Mouse (Mus musculus): ENCODE measurements around the gene Bmp8b. TPM values are rescaled to one million over a fixed set of nuclear protein-coding genes. Genes with fewer than 3 reads are reported as not detected.
"Not testable (repeated sequence)": the region's sequence is repeated elsewhere in the genome, so short reads cannot be mapped to it uniquely, and the experiment has no call there.

The Bmp8b gene
- total RNA-seq, 2 experiments from 2014 or later: not detected

- no peak for DNase-seq
These were observed 1.9 kb downstream of the Bmp8b start for GRCm38 (mm10) chr4:123106864-123107263.

GRCm38 (mm10) chr4:123108056-123108455 is 3.1 kb downstream of the Bmp8b start:
- intact Hi-C loops (cut with DNase I; ENCODE audit: low total_unique reads): no loop called here
- DNase-seq: no peak

More at GRCm38 (mm10) chr4:123106864-123107263, 1.9 kb downstream of the Bmp8b start:
- intact Hi-C loops (cut with DNase I; ENCODE audit: low total_unique reads): no loop called here

GRCm38 (mm10) chr4:123110751-123111150 is 5.8 kb downstream of the Bmp8b start:
- intact Hi-C loops (cut with DNase I; ENCODE audit: low total_unique reads): no loop called here
- DNase-seq: no peak

GRCm38 (mm10) chr4:123111275-123111983 is 6.5 kb downstream of the Bmp8b start:
- intact Hi-C loops (cut with DNase I; ENCODE audit: low total_unique reads); DNase-seq: not testable (repeated sequence)

- no peak for DNase-seq
- intact Hi-C loops (cut with DNase I; ENCODE audit: low total_unique reads): no loop called here
These were observed 7.3 kb downstream of the Bmp8b start for GRCm38 (mm10) chr4:123112216-123112764.

- intact Hi-C loops (cut with DNase I; ENCODE audit: low total_unique reads); DNase-seq: not testable (repeated sequence)
These were observed 9.7 kb downstream of the Bmp8b start for GRCm38 (mm10) chr4:123114651-123115050.

- intact Hi-C loops (cut with DNase I; ENCODE audit: low total_unique reads): no loop called here
- no peak for DNase-seq
These were observed 11.0 kb downstream of the Bmp8b start, which contains the start of gene Oxct2b for GRCm38 (mm10) chr4:123116011-123116410. Oxct2b (plus strand) TSS chr4:123116266.

- DNase-seq; intact Hi-C loops (cut with DNase I; ENCODE audit: low total_unique reads): not testable (repeated sequence)
These were observed 11.7 kb downstream of the Bmp8b start for GRCm38 (mm10) chr4:123116640-123117039.

- intact Hi-C loops (cut with DNase I; ENCODE audit: low total_unique reads): no loop called here
- DNase-seq: no peak
These were observed 16.3 kb downstream of the Bmp8b start for GRCm38 (mm10) chr4:123121286-123121685.

- DNase-seq: no peak
These were observed 21.7 kb downstream of the Bmp8b start for GRCm38 (mm10) chr4:123126626-123127025.

GRCm38 (mm10) chr4:123127051-123127450 is 22.1 kb downstream of the Bmp8b start:
- intact Hi-C loops (cut with DNase I; ENCODE audit: low total_unique reads): no loop called here
- DNase-seq: no peak

More at GRCm38 (mm10) chr4:123126626-123127025, 21.7 kb downstream of the Bmp8b start:
- intact Hi-C loops (cut with DNase I; ENCODE audit: low total_unique reads): no loop called here

GRCm38 (mm10) chr4:123137551-123137950 is 32.6 kb downstream of the Bmp8b start:
- DNase-seq: no peak
- intact Hi-C loops (cut with DNase I; ENCODE audit: low total_unique reads): no loop called here

- DNase-seq: peak; percentile 84
- intact Hi-C loops (cut with DNase I; ENCODE audit: low total_unique reads): no loop called here
These were observed 34.7 kb downstream of the Bmp8b start, which contains the start of gene Ppie for GRCm38 (mm10) chr4:123139513-123140154. Ppie (minus strand) TSS chr4:123139951.

- intact Hi-C loops (cut with DNase I; ENCODE audit: low total_unique reads): no loop called here
- DNase-seq: no peak
These were observed 42.6 kb downstream of the Bmp8b start for GRCm38 (mm10) chr4:123147446-123148150.

- intact Hi-C loops (cut with DNase I; ENCODE audit: low total_unique reads): loop anchor here (10.0 kb wide), 1 partner anchor 103 kb away; no protein-coding TSS in a partner anchor
- DNase-seq: no peak
These were observed 47.0 kb downstream of the Bmp8b start for GRCm38 (mm10) chr4:123152003-123152402.

GRCm38 (mm10) chr4:123152976-123153375 is 48.0 kb downstream of the Bmp8b start:
- DNase-seq: no peak
- intact Hi-C loops (cut with DNase I; ENCODE audit: low total_unique reads): loop anchor here (10.0 kb wide), 1 partner anchor 102 kb away; no protein-coding TSS in a partner anchor

GRCm38 (mm10) chr4:123155004-123155403 is 50.0 kb downstream of the Bmp8b start:
- intact Hi-C loops (cut with DNase I; ENCODE audit: low total_unique reads): loop anchor here (5.0 to 10.0 kb wide), 2 partner anchors 47 to 100 kb away; partner anchors contain the start of gene Nt5c1a
- no peak for DNase-seq

- DNase-seq: no peak
- intact Hi-C loops (cut with DNase I; ENCODE audit: low total_unique reads): loop anchor here (5.0 to 10.0 kb wide), 2 partner anchors 47 to 99 kb away; partner anchors contain the start of gene Nt5c1a
These were observed 50.5 kb downstream of the Bmp8b start for GRCm38 (mm10) chr4:123155427-123155826.

- DNase-seq: no peak
- intact Hi-C loops (cut with DNase I; ENCODE audit: low total_unique reads): loop anchor here (5.0 to 10.0 kb wide), 2 partner anchors 46 to 99 kb away; partner anchors contain the start of gene Nt5c1a
These were observed 50.9 kb downstream of the Bmp8b start for GRCm38 (mm10) chr4:123155840-123156239.
